Mouse (Mus musculus) lung, postnatal 0 days (tissue): ENCODE measurements at regions not wholly inside any gene's neighbourhood (a gene's known extent, or its start where the extent isn't known, plus 50 kb on each side); places are given as distances from the start of the nearest gene placed in this dataset.

ENCODE experiments used
- ATAC-seq: fragments of 200-750 bp; cut with Nextera tagmentation; 2 replicates; pipeline ENCODE4 v1.8.0; 2017; ENCODE audit warnings: moderate library complexity
- DNase-seq: peaks from one replicate; pipeline ENCODE4 v3.0.0-alpha.2; 2016; ENCODE audit warnings: low spot score
- H3K27ac ChIP-seq: fragments of 300-500 bp; sonication (generic); 2 replicates; pipeline ENCODE4 v1.5.1; 2014; ENCODE audit warnings: antibody characterized with exemption, mild to moderate bottlenecking, low read length, mixed read lengths
- H3K27me3 ChIP-seq: fragments of 300-500 bp; sonication (generic); replicated peaks from 2 replicates; pipeline ENCODE4 v1.6.1; 2014; ENCODE audit warnings: low read length, mixed read lengths; ENCODE audit not compliant: insufficient read depth
- H3K36me3 ChIP-seq: fragments of 300-500 bp; sonication (generic); 2 replicates; pipeline ENCODE4 v1.6.1; 2014; ENCODE audit warnings: low read length, mixed read lengths; ENCODE audit not compliant: insufficient read depth
- H3K4me1 ChIP-seq: fragments of 300-500 bp; sonication (generic); 2 replicates; pipeline ENCODE4 v1.6.1; 2014; ENCODE audit warnings: antibody characterized with exemption, low read depth, low read length, mixed read lengths; ENCODE audit not compliant: insufficient read depth
- H3K4me2 ChIP-seq: fragments of 300-500 bp; sonication (generic); replicated peaks from 2 replicates; pipeline ENCODE4 v1.6.1; 2014; ENCODE audit warnings: low read depth, mild to moderate bottlenecking, low read length, moderate library complexity, mixed read lengths
- H3K4me3 ChIP-seq: fragments of 300-500 bp; sonication (generic); 2 replicates; pipeline ENCODE4 v1.5.1; 2014; ENCODE audit warnings: low read depth, low read length
- H3K9ac ChIP-seq: fragments of 300-500 bp; sonication (generic); replicated peaks from 2 replicates; pipeline ENCODE4 v1.6.1; 2014; ENCODE audit warnings: low read depth, mild to moderate bottlenecking
- H3K9me3 ChIP-seq: fragments of 300-500 bp; sonication (generic); 2 replicates; pipeline ENCODE4 v1.6.1; 2016; ENCODE audit warnings: low read length, mixed read lengths
- CTCF ChIP-seq: IDR thresholded peaks from 2 replicates; pipeline ENCODE4 v1.5.1; 2016; ENCODE audit warnings: antibody characterized with exemption, mild to moderate bottlenecking
- EP300 ChIP-seq: IDR thresholded peaks from 2 replicates; pipeline ENCODE4 v1.6.1; 2016; ENCODE audit warnings: antibody characterized with exemption, mild to moderate bottlenecking, control low read depth
- WGBS: fragments of 180-500 bp; shearing (Covaris S2); extraction: QIAGEN DNeasy Blood & Tissue Kit; methylation state at CpG from one replicate; pipeline ENCODE4 v1.1.7; 2014; 5-methylcytosine and 5-hydroxymethylcytosine counted together

DNA sequence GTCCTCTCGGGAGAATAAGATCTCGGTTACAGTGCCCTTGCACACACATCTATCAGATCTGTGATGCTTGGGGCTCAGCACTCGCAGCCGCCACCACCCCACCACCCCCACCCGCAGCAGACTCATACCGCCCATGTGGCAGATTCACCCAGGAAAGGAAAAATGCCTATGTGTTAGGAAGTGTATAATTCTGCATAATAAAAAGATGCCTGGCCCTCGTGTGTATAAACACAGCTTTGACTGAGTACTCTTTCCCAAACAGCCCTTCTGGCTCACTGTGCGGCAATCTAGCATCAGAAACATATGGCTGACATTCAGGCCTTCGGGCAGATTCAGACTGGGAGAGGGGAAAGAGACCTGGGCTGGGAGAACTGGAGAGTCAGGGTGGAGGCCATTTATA is 105.2 kb upstream of the Rpl38 start:
- Histone ChIP-seq H3K4me3 (no peak overlapping the region), H3K4me2 (no peak overlapping the region), H3K27ac (no peak overlapping the region), H3K36me3 (no peaks in the 10 kb centered on the region), H3K9me3 (no peaks in the 10 kb centered on the region), H3K9ac (no peak overlapping the region), H3K27me3 (0 out of 2 replicates have a peak, but pooled peaks cover 3% of the 10 kb centered on the region), H3K4me1 (no peaks in the 10 kb centered on the region)
- no peak for DNase-seq
- no peak for ATAC-seq
- 74% methylated on average over 9 of the region's 9 CpGs for WGBS
- TF ChIP-seq CTCF (no peak), EP300 (no peak)

DNA sequence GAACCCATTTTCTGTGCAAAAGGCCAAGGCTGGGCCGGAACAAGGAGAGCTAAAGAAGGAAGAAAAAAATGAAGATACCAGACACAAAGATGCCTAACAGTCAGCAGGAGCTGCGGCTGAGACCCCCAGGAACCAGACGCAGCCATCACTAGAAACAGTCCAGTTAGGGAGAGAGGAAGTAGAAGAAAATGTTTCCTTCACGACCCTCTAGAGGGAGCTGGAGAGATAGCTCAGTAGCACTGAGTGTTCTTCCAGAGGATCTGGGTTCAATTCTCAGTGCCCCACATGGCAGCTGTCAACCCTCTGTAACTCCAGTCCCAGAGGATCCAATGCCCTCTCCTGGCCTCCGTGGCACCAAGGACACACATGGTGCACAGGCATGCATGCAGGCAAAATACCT is 113.7 kb upstream of the Rpl38 start:
- H3K4me3 ChIP-seq = no peak overlapping the region
- no peak overlapping the region for H3K9ac ChIP-seq
- no peak for ATAC-seq
- no peaks in the 10 kb centered on the region for H3K4me1 ChIP-seq
- no peak for DNase-seq
- 59% methylated on average over 5 of the region's 5 CpGs for WGBS
- H3K9me3 ChIP-seq = no peaks in the 10 kb centered on the region
- no peak overlapping the region for H3K27ac ChIP-seq
- TF ChIP-seq EP300 = no peak
- TF ChIP-seq CTCF = peak; percentile 33
- H3K4me2 ChIP-seq = no peak overlapping the region
- H3K36me3 ChIP-seq = no peaks in the 10 kb centered on the region
- no peaks in the 10 kb centered on the region for H3K27me3 ChIP-seq

GRCm38 (mm10) chr11:114553992-114554391 is 114.3 kb upstream of the Rpl38 start:
- DNase-seq = peak; percentile 34
- Histone ChIP-seq H3K27ac (no peak overlapping the region), H3K36me3 (no peaks in the 10 kb centered on the region), H3K9me3 (no peaks in the 10 kb centered on the region), H3K4me1 (no peaks in the 10 kb centered on the region), H3K27me3 (no peaks in the 10 kb centered on the region), H3K4me3 (no peak overlapping the region), H3K9ac (no peak overlapping the region), H3K4me2 (peak overlapping the region; percentile 28; the same call in 1 of the 2 replicates)
- TF ChIP-seq CTCF = no peak
- no peak for TF ChIP-seq EP300
- ATAC-seq = peak; percentile 33; the same call in 1 of the 2 replicates
- 16% methylated on average over 13 of the region's 13 CpGs for WGBS

GRCm38 (mm10) chr11:114552176-114552575 is 116.1 kb upstream of the Rpl38 start:
- Histone ChIP-seq H3K4me3 (no peak overlapping the region), H3K9ac (no peak overlapping the region), H3K27me3 (no peaks in the 10 kb centered on the region), H3K4me2 (no peak overlapping the region), H3K27ac (no peak overlapping the region), H3K36me3 (no peaks in the 10 kb centered on the region), H3K9me3 (no peaks in the 10 kb centered on the region), H3K4me1 (no peaks in the 10 kb centered on the region)
- DNase-seq = no peak
- 90% methylated on average over 7 of the region's 7 CpGs for WGBS
- no peak for ATAC-seq
- no peak for TF ChIP-seq CTCF
- TF ChIP-seq EP300 = no peak

- Histone ChIP-seq H3K4me3 (no peak overlapping the region), H3K4me2 (no peak overlapping the region), H3K4me1 (no peaks in the 10 kb centered on the region), H3K9ac (no peak overlapping the region), H3K36me3 (no peaks in the 10 kb centered on the region), H3K9me3 (no peaks in the 10 kb centered on the region), H3K27me3 (no peaks in the 10 kb centered on the region), H3K27ac (no peak overlapping the region)
- 63% methylated on average over 4 of the region's 4 CpGs for WGBS
- DNase-seq = peak; percentile 16
- ATAC-seq = peak; percentile 23; the same call in 1 of the 2 replicates
- TF ChIP-seq EP300 (no peak), CTCF (no peak)
These were observed 117.1 kb upstream of the Rpl38 start for GRCm38 (mm10) chr11:114551262-114551661.

- WGBS = 51% methylated on average over 5 of the region's 5 CpGs
- Histone ChIP-seq H3K4me3 (no peak overlapping the region), H3K9ac (no peak overlapping the region), H3K27ac (no peak overlapping the region), H3K4me1 (no peaks in the 10 kb centered on the region), H3K9me3 (no peaks in the 10 kb centered on the region), H3K4me2 (no peak overlapping the region), H3K36me3 (no peaks in the 10 kb centered on the region), H3K27me3 (no peaks in the 10 kb centered on the region)
- no peak for DNase-seq
- no peak for ATAC-seq
- TF ChIP-seq EP300 = no peak
- TF ChIP-seq CTCF = no peak
These were observed 119.7 kb upstream of the Rpl38 start for GRCm38 (mm10) chr11:114548658-114549057.

DNA sequence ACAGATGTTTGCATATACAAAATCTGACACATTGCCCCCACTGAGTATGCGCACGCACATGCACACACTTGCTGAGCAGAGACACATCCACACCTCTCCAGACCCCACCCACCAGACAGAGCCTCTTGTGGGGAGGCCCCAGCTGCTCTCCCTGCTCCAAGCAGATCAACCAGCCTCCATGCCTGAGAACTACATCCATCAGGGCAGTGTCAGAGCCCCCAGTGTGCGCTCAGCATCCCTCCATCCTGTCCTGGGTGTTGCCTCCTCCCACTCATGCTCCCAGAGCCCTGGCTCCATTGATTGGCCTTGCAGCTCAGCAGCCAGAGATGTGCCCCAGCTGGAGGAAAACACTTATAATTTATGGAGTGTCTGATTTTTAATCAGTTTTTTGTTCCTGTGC is 124.1 kb upstream of the Rpl38 start:
- Histone ChIP-seq H3K4me3 (no peak overlapping the region), H3K27ac (no peak overlapping the region), H3K9ac (no peak overlapping the region), H3K4me2 (no peak overlapping the region), H3K36me3 (no peaks in the 10 kb centered on the region), H3K9me3 (no peaks in the 10 kb centered on the region), H3K27me3 (no peaks in the 10 kb centered on the region), H3K4me1 (no peaks in the 10 kb centered on the region)
- peak; percentile 18 for DNase-seq
- WGBS = 47% methylated on average over 3 of the region's 3 CpGs
- 0 out of 2 replicates have a peak, but pooled peaks have one; percentile 28 for ATAC-seq
- TF ChIP-seq CTCF (no peak), EP300 (no peak)
